Mouse (Mus musculus) olfactory bulb, adult 2 months (tissue): ENCODE results near the gene Rab25.
"Not testable (repeated sequence)": the region's sequence is repeated elsewhere in the genome, so short reads cannot be mapped to it uniquely, and the experiment has no call there.

ENCODE experiments used
- CTCF ChIP-seq: fragments of 200-500 bp; IDR thresholded peaks from 2 replicates; pipeline ENCODE4 v1.5.1; 2012; ENCODE audit warnings: low read depth, mild to moderate bottlenecking, low read length, moderate library complexity; ENCODE audit not compliant: insufficient read depth
- POLR2A ChIP-seq: fragments of 200-500 bp; IDR thresholded peaks from 2 replicates; pipeline ENCODE4 v1.6.1; 2012; ENCODE audit warnings: mild to moderate bottlenecking, low read depth, low read length, moderate library complexity; ENCODE audit not compliant: insufficient read depth

GRCm38 (mm10) chr3:88596547-88596946, 48.4 kb upstream of the Rab25 start:
- TF ChIP-seq POLR2A, CTCF: not testable (repeated sequence)
